Mouse (Mus musculus) right cerebral cortex, adult 18-20 months (tissue): Measurements from ENCODE around the gene Hfe.
"Not testable (repeated sequence)": the region's sequence is repeated elsewhere in the genome, so short reads cannot be mapped to it uniquely, and the experiment has no call there.

Source experiments
- DNase-seq: peaks from one replicate; pipeline ENCODE4 v3.0.0; 2022; ENCODE audit warnings: mixed read lengths

Hfe gene

GRCm38 (mm10) chr13:23682947-23683754 lies 27.5 kb downstream of the Hfe start:
- DNase-seq, result not testable (repeated sequence)

GRCm38 (mm10) chr13:23682623-23682946 lies 28.1 kb downstream of the Hfe start:
- DNase-seq, result no peak

GRCm38 (mm10) chr13:23681990-23682582 lies 28.6 kb downstream of the Hfe start:
- DNase-seq, result no peak

- DNase-seq, result no peak
Measured at GRCm38 (mm10) chr13:23662536-23662935, 48.1 kb downstream of the Hfe start.

- no peak for DNase-seq
Measured at GRCm38 (mm10) chr13:23659636-23660366, 50.9 kb downstream of the Hfe start.
